Mouse (Mus musculus): ENCODE measurements at regions not wholly inside any gene's neighbourhood (a gene's known extent, or its start where the extent isn't known, plus 50 kb on each side); places are given as distances from the start of the nearest gene placed in this dataset.

DNA sequence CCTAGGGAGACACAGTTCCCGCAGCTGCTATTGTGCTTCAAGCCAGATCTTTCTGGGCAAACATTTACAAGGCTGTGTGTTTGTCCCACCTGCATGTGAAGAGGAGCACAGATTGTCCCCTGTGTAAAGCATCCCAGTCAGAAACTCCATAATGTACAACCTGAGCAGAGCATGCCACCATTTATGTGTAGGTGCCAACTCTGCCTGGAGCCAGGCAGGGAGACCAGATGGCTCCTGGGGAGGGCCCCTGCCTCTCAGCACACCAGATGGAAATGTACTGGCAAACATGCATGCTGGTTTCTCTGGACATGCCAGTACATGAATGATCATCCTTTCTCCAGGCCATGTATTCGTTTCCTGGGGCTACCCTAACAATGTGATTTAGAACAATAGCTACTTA lies 98.6 kb upstream of the Foxp3 start:
- DNase-seq (ENCODE audit: extremely low spot score in 1 of 2, low spot score in 1 of 2), result peak in 1 of 2 experiments; percentile 16

DNA sequence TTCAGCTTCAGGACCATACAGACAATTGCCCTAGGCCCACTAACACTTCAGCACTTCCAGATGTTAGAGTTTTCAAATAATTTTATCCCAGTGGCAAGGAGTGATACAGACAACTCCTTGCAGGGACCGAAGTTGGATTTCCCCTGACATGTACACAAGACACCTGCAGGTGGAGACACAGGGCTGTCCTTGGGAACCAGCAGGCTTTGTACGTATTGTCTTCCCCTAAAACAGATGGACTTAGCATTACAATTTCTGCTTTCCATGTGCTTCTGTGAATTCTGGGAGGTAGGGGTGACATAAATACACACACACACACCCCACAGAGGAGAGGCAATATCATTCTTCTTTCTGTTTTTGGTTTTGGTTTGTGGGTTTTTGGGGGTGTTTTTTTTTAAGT lies 98.2 kb upstream of the Usp27x start:
- peak; percentile 2 to 64 for DNase-seq (ENCODE audit: extremely low spot score in 1 of 2, low spot score in 1 of 2)

DNA sequence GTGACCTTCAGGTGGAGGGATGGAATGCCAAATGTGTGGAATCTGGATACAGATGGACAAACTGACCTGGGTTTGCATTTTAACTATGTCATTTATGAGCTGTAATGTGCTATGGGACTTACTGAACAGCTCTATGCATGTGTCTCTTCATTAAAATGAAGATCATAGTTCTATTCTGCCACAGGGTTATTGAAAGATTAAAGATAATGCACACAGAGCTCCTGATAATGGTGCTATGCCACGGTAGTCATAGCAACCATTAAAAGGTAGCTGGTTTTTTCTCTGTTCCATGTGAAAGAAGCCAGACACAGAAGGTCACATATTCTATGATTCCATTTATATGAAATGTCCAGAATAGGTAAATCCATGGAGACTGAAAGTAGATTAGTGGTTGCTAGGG lies 94.2 kb upstream of the Usp27x start:
- no peak for DNase-seq (ENCODE audit: extremely low spot score in 1 of 2, low spot score in 1 of 2)

DNA sequence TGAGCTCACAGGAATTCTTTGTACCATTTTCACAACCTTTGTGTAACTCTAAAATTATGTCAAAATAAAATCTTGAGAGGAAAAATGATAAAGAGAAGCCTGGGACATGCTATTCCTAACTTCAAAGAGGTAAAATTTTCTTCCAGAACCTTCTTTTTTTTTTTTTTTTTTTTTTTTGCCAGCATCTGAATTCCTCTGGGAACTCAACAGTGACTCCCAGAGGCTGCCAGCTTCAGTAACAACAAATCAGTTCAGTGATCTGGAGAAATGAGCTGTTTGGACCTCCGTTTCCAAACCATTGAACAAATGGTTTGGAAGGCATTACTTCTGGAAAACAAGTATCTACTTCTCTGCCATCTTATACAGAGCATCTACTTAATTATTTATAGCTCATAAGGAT lies 92.4 kb upstream of the Usp27x start:
- no peak for DNase-seq (ENCODE audit: extremely low spot score in 1 of 2, low spot score in 1 of 2)

DNA sequence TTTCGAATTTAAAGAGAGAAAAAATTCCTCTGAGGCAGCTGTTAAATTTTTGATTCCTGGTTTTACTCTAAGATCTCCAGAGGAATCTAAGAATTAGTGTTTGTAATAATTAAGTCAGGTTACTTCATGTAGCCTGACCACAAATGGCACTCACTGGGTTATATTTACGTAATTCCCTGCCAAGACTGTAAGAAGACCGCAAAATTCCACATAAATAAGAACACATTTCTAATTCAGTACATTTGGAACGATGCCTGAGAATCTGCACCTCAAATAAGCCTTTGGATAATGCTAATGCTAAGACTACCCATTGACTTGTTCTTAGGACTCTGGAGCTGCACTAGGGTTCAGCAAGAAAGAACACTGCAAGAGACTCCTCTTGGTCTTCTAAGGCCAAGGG lies 81.2 kb upstream of the Usp27x start:
- DNase-seq (ENCODE audit: extremely low spot score in 1 of 2, low spot score in 1 of 2), result no peak

- DNase-seq (ENCODE audit: extremely low spot score in 1 of 2, low spot score in 1 of 2), result no peak
Observed at GRCm38 (mm10) chrX:7445035-7445434, 69.4 kb upstream of the Usp27x start.

- no peak for DNase-seq (ENCODE audit: extremely low spot score in 1 of 2, low spot score in 1 of 2)
Observed at GRCm38 (mm10) chrX:7444583-7444982, 69.0 kb upstream of the Usp27x start.

- no peak for DNase-seq (ENCODE audit: extremely low spot score in 1 of 2, low spot score in 1 of 2)
Observed at GRCm38 (mm10) chrX:7443996-7444421, 68.4 kb upstream of the Usp27x start.

DNA sequence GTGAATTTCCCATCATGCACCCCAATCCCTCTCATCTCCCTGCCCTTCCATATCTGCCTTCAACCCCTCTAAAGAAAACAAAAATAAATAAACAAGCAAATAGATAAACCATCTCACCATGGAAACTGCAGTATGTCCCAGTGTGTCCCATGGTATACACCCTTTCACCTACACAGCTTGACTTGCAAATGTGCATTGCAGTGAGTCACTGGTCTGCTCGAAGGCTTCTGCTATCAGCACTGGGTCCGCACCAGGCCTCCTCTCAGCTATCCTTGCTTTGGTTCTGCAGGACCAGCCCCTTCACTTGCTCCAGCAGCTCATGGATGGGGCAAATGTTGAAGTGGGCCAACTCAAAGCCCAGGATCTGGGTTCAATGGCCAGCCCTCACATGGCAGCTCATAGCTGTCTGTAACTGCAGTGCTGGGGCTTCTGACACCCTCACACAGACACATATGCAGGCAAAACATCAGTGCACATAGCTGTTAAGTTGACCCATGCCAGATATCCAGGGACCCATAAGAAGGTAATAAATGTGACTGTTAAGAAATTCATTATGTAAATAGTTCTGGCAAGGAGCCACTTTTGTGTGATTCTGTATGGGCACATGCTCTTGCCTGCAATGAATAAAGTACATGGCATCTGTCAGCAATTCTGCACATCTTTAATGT lies 59.9 kb upstream of the Usp27x start:
- no peak for DNase-seq (ENCODE audit: extremely low spot score in 1 of 2, low spot score in 1 of 2)

DNA sequence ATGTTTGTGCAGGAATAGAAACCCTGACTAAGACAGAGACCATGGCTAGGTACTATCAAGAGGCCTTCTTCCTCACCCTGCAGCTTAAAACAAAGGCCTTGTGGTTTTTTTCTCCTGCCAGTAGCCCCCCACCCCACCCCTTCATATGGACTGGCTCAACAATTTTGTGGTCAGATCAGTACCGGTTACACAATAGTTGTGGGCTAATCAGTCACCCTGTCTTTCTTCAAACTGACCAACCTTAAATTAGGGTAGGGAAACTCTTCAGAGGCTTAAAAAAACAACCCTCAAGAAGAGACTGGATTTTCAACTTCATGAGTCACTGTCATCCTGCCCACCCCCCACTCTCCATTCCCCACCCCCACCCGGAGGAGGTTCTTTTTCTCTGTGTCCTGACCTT lies 58.6 kb upstream of the Usp27x start:
- no peak for DNase-seq (ENCODE audit: extremely low spot score in 1 of 2, low spot score in 1 of 2)

DNA sequence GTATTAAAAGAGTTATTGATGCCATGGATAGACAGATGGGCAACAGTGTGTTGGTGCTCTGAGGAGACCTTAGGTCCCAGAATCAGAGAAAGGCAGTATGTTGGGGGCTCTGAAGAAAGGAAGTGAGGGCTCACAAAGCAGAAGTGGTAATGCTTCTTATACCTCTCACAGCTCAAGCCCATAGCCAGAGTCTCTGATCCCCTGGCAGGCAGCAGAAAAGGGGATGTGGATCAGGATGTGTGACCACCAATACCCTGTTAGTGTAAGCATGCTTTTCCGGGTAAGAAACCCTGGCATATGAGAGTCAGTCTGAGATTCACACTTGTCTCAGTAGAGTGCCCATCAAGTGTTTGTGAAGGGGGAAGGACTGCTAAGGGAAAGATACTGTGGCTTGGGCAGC lies 54.8 kb upstream of the Usp27x start:
- DNase-seq (ENCODE audit: extremely low spot score in 1 of 2, low spot score in 1 of 2), result no peak

GRCm38 (mm10) chrX:7429524-7429865 lies 53.9 kb upstream of the Usp27x start:
- DNase-seq (ENCODE audit: extremely low spot score in 1 of 2, low spot score in 1 of 2), result no peak

DNA sequence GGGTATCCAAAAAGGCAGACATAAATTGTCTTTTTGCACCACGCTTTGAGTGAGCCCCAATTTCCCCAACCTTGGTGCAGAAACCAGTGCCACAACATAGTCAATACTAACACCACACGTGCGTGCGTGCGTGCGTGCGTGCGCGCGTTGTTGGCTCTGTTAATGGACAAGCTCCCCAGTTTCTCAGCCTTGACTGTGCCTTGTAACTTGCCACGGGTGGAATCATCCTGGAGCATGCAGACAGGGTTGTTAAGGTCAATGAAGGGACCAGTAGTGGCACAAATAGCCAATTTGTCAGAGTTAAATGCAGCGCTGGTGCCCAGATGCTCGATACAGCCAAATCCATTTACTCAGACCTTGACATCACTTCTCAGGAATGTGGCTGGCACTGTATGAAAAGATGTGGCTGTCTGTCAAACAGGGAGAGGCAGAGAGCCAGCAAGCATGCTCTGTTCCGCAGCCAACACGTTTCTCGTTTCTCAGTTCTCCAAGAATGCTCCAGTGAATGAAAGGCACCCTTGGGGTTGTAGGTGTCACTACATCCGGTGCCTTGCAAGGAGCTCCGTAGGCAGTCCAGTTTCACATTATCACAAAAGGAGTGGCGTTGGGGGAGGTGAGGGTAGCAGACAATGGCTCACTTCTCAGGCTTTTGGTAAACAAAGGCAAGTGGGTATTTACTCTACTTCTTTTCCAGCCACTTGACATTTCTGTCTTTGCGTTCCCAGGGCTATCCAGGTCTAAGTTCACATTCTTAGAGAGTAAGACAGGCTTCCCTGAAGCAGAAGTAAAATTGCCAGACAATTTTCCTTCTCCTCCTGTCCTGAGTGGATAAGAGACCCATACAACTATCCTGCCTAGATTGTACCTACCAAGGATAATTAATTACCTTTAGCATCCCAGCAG lies 53.2 kb upstream of the Usp27x start:
- peak in 1 of 2 experiments; percentile 31 for DNase-seq (ENCODE audit: extremely low spot score in 1 of 2, low spot score in 1 of 2)
